Mouse (Mus musculus) ES-E14 (cell line): ENCODE measurements around the gene Plch2. TPM values are rescaled to one million over a fixed set of nuclear protein-coding genes. Genes with fewer than 3 reads are reported as not detected.
A peak's percentile ranks its signal among the peaks of the same experiment; 100 is the strongest.

Experiments
- DNase-seq: peaks from one replicate; pipeline ENCODE4 v3.0.0-alpha.2; 2013; ENCODE audit warnings: low read depth, low spot score
- H3K27ac ChIP-seq: 2 replicates; pipeline ENCODE4 v1.5.1; 2012; ENCODE audit warnings: low read depth, mild to moderate bottlenecking, low read length, moderate library complexity, mixed read lengths; ENCODE audit not compliant: poor library complexity, insufficient read depth, severe bottlenecking
- H3K36me3 ChIP-seq: 2 replicates; pipeline ENCODE4 v1.6.1; 2012; ENCODE audit warnings: mild to moderate bottlenecking, low read length, moderate library complexity, mixed read lengths; ENCODE audit not compliant: control insufficient read depth, poor library complexity, insufficient read depth, severe bottlenecking
- H3K4me1 ChIP-seq, 2 experiments: fragments of 150-350 bp in 1 of 2; sonication (generic) in 1 of 2; 2 replicates each; pipeline ENCODE4 v1.6.1; 2012; ENCODE audit warnings: low read length in 2 of 2, mild to moderate bottlenecking in 1 of 2, mixed read lengths in 1 of 2; ENCODE audit not compliant: control insufficient read depth in 2 of 2, insufficient read depth in 2 of 2, poor library complexity in 1 of 2
- H3K4me3 ChIP-seq, 2 experiments: fragments of 150-350 bp in 1 of 2; sonication (generic) in 1 of 2; 2 replicates each; pipeline ENCODE4 v1.5.1; 2012; ENCODE audit warnings: low read length in 2 of 2, low read depth in 1 of 2, mild to moderate bottlenecking in 1 of 2, mixed read lengths in 1 of 2; ENCODE audit not compliant: insufficient read depth in 1 of 2, poor library complexity in 1 of 2, severe bottlenecking in 1 of 2
- H3K9ac ChIP-seq: 2 replicates; pipeline ENCODE4 v1.6.1; 2012; ENCODE audit warnings: low read depth, mild to moderate bottlenecking, low read length, mixed read lengths; ENCODE audit not compliant: poor library complexity, insufficient read depth, severe bottlenecking
- H3K9me3 ChIP-seq: fragments of 150-350 bp; sonication (generic); 2 replicates; pipeline ENCODE4 v1.6.1; 2012; ENCODE audit warnings: low read depth, mild to moderate bottlenecking, low read length; ENCODE audit not compliant: control insufficient read depth, insufficient read depth
- CHD2 ChIP-seq: IDR thresholded peaks from 2 replicates; pipeline ENCODE4 v1.6.1; 2014; ENCODE audit warnings: mild to moderate bottlenecking, low read depth, low read length, inconsistent platforms
- HCFC1 ChIP-seq: IDR thresholded peaks from 2 replicates; pipeline ENCODE4 v1.6.1; 2012; ENCODE audit warnings: low read length, inconsistent platforms, borderline replicate concordance; ENCODE audit not compliant: insufficient read depth
- MAFK ChIP-seq: IDR thresholded peaks from 2 replicates; pipeline ENCODE4 v1.6.1; 2014; ENCODE audit warnings: mild to moderate bottlenecking, low read depth, low read length, inconsistent platforms; ENCODE audit not compliant: insufficient read depth
- ZC3H11A ChIP-seq: IDR thresholded peaks from 2 replicates; pipeline ENCODE4 v1.6.1; 2012; ENCODE audit warnings: low read depth, mild to moderate bottlenecking, inconsistent platforms, low read length, borderline replicate concordance
- ZNF384 ChIP-seq: IDR thresholded peaks from 2 replicates; pipeline ENCODE4 v1.6.1; 2012; ENCODE audit warnings: low read depth, low read length, inconsistent platforms
- in situ Hi-C, 2 experiments: fragments of 600-800 bp; cut with MboI; formaldehyde crosslinking; loops; one replicate each; pipeline ENCODE4 v1.15.1; 2025; ENCODE audit warnings: low sequenced_read_pairs in 2 of 2, inconsistent platforms in 1 of 2; ENCODE audit not compliant: unreplicated experiment in 2 of 2
- total RNA-seq: library from RNA; depleted of rRNA; stranded (reverse); fragments of 300-350 nt; gene quantifications from 2 replicates; pipeline ENCODE4 v1.2.3, GENCODE M21; 2012

The Plch2 gene
- total RNA-seq, 1 experiment = 0.94 TPM

DNA sequence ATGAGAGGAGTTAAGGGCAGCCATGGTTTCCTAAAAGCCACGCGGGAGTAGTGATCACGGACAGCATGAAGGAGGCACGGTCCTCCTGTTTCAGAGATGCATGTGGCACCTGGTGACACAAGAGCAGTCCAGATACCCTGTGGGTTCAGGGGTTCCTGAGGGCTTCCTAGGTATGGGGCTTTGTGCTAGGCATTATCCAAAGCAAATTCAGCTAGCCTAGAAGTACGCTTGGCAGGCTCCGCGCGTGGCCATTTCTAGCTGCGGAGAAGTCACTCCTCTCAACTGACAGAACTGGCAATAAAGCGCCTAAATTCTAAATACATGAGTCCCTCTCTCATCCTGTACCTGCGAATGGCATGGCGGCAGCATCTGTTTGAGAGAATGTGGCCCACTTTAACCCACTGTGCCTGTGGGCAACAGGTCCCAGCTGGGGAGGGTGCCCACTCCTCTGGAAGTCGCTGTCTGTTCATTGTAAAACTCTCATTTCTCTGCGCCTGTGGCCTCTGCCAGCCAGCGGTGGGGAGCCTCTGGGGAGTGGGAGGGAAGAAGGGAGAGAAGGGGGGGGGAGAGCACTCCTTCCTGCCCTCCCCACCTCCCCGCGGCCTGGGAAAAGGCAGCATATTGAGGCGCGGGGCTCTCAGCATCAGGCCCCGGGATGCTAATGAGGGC lies 96.4 kb downstream of the Plch2 start:
- Histone ChIP-seq H3K9me3 (no peaks in the 10 kb centered on the region), H3K9ac (peak overlapping the region; percentile 20; the same call in 1 of the 2 replicates), H3K4me3 (peak overlapping the region; percentile 57 to 61), H3K4me1 (peaks cover 0 to 10% of the 10 kb centered on the region in 2 experiments; a peak in 1 of 4 replicates), H3K36me3 (no peaks in the 10 kb centered on the region), H3K27ac (no peak overlapping the region)
- in situ Hi-C loops = no loop called here
- no peak for DNase-seq
- no peak for TF ChIP-seq HCFC1
- TF ChIP-seq MAFK = no peak
- no peak for TF ChIP-seq ZNF384

DNA sequence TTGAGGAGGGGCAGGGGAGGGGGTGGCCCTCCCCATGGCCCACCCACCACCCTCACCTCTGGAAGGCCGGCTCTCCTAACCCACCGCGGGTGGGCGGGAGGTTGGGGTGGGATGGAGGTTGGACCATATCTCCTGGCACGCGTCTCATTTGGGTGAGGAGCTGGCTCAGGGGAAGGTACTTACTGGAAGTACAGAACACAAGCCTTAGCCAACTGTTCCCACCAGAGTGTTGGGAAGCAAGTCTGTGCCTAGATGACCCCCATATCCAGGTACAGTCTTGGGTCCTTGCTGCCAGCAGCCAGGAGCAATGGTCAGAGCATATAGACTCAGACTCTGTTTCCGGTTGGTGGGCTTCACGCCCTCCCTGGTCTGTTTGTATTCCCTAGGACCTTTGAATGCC lies 98.0 kb downstream of the Plch2 start:
- Histone ChIP-seq H3K36me3 (no peaks in the 10 kb centered on the region), H3K9me3 (no peaks in the 10 kb centered on the region), H3K4me1 (peaks cover 0 to 10% of the 10 kb centered on the region in 2 experiments; a peak in 1 of 4 replicates), H3K9ac (no peak overlapping the region), H3K4me3 (no peak overlapping the region), H3K27ac (no peak overlapping the region)
- in situ Hi-C loops = no loop called here
- DNase-seq = no peak
- TF ChIP-seq ZNF384 (no peak), MAFK (no peak), CHD2 (no peak), ZC3H11A (no peak), HCFC1 (no peak)

DNA sequence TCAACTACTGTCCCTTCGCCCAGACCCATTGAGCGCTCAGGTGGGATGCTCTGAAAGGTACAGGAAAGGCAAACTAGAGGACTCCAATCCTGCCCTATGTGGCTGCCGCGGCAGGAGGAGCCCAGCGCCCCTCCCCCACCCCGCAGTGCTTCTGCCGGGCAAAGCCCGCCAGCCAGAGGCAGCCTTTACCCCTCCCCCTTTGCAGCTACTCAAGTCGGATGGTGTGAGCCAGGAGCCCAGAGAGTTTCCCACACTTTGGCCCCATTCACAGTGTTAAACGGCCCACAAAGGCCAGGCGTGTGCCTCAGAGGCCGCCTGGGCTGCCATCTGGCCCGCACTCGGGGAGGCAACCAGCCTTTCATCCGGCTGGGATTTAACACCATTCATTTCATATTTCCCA lies 98.4 kb downstream of the Plch2 start:
- DNase-seq = no peak
- in situ Hi-C loops = no loop called here
- Histone ChIP-seq H3K9me3 (no peaks in the 10 kb centered on the region), H3K9ac (no peak overlapping the region), H3K4me3 (peak overlapping the region in 1 of 2 experiments; percentile 18; a peak in 2 of 4 replicates), H3K36me3 (no peaks in the 10 kb centered on the region), H3K27ac (no peak overlapping the region), H3K4me1 (peaks cover under 1 to 14% of the 10 kb centered on the region in 2 experiments; a peak in 2 of 4 replicates)
- TF ChIP-seq MAFK = no peak
- TF ChIP-seq ZNF384 = no peak
- TF ChIP-seq CHD2 = no peak
- no peak for TF ChIP-seq HCFC1
- TF ChIP-seq ZC3H11A = no peak

DNA sequence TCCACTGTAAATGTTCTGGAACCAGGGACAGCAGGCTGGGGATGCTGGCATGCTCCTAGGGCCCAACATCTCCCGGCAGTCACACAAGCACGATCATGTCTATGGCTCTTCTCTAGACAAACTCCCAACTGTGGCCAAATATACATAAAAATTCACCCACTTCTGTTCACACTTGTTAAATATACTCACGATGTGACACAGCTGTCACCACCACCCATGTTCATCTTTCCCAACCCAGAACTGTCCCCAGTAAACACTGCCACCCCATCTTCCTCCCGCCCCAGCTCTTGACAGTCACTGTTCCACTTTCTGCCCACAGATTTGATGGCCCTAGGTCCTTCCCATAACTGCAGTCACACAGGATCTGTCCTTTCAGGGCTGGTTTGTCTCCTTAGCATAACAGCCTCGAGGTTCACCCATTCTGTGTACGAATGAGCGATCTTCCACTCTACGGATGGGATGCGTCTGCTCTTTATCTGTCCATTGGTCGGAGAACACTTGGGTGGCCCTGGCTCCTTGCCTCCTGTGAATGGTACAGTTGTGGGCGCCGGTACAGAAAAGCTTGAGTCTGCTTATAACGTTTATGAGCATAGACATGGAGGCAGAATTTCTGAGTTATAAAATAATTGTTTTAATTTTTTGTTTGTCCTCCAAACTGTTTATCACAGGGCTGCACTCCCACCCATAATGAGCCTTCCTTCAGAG lies 99.1 kb downstream of the Plch2 start:
- Histone ChIP-seq H3K27ac (no peak overlapping the region), H3K4me3 (no peak overlapping the region), H3K36me3 (no peaks in the 10 kb centered on the region), H3K4me1 (peaks cover 2 to 19% of the 10 kb centered on the region in 2 experiments; a peak in 2 of 4 replicates), H3K9me3 (no peaks in the 10 kb centered on the region), H3K9ac (no peak overlapping the region)
- in situ Hi-C loops = no loop called here
- DNase-seq = no peak
- no peak for TF ChIP-seq CHD2
- no peak for TF ChIP-seq ZNF384
- no peak for TF ChIP-seq HCFC1
- TF ChIP-seq ZC3H11A = no peak
- TF ChIP-seq MAFK = no peak
